Mouse (Mus musculus) ES-E14 (cell line): Measurements from ENCODE around the gene Gm42957. TPM values are rescaled to one million over a fixed set of nuclear protein-coding genes. Genes with fewer than 3 reads are reported as not detected.

Experiments
- DNase-seq: peaks from one replicate; pipeline ENCODE4 v3.0.0-alpha.2; 2013; ENCODE audit warnings: low read depth, low spot score
- H3K27ac ChIP-seq: 2 replicates; pipeline ENCODE4 v1.5.1; 2012; ENCODE audit warnings: low read depth, mild to moderate bottlenecking, low read length, moderate library complexity, mixed read lengths; ENCODE audit not compliant: poor library complexity, insufficient read depth, severe bottlenecking
- H3K36me3 ChIP-seq: 2 replicates; pipeline ENCODE4 v1.6.1; 2012; ENCODE audit warnings: mild to moderate bottlenecking, low read length, moderate library complexity, mixed read lengths; ENCODE audit not compliant: control insufficient read depth, poor library complexity, insufficient read depth, severe bottlenecking
- H3K4me1 ChIP-seq, 2 experiments: fragments of 150-350 bp in 1 of 2; sonication (generic) in 1 of 2; 2 replicates each; pipeline ENCODE4 v1.6.1; 2012; ENCODE audit warnings: low read length in 2 of 2, mild to moderate bottlenecking in 1 of 2, mixed read lengths in 1 of 2; ENCODE audit not compliant: control insufficient read depth in 2 of 2, insufficient read depth in 2 of 2, poor library complexity in 1 of 2
- H3K4me3 ChIP-seq, 2 experiments: fragments of 150-350 bp in 1 of 2; sonication (generic) in 1 of 2; 2 replicates each; pipeline ENCODE4 v1.5.1; 2012; ENCODE audit warnings: low read length in 2 of 2, low read depth in 1 of 2, mild to moderate bottlenecking in 1 of 2, mixed read lengths in 1 of 2; ENCODE audit not compliant: insufficient read depth in 1 of 2, poor library complexity in 1 of 2, severe bottlenecking in 1 of 2
- H3K9ac ChIP-seq: 2 replicates; pipeline ENCODE4 v1.6.1; 2012; ENCODE audit warnings: low read depth, mild to moderate bottlenecking, low read length, mixed read lengths; ENCODE audit not compliant: poor library complexity, insufficient read depth, severe bottlenecking
- H3K9me3 ChIP-seq: fragments of 150-350 bp; sonication (generic); 2 replicates; pipeline ENCODE4 v1.6.1; 2012; ENCODE audit warnings: low read depth, mild to moderate bottlenecking, low read length; ENCODE audit not compliant: control insufficient read depth, insufficient read depth
- CHD2 ChIP-seq: IDR thresholded peaks from 2 replicates; pipeline ENCODE4 v1.6.1; 2014; ENCODE audit warnings: mild to moderate bottlenecking, low read depth, low read length, inconsistent platforms
- HCFC1 ChIP-seq: IDR thresholded peaks from 2 replicates; pipeline ENCODE4 v1.6.1; 2012; ENCODE audit warnings: low read length, inconsistent platforms, borderline replicate concordance; ENCODE audit not compliant: insufficient read depth
- MAFK ChIP-seq: IDR thresholded peaks from 2 replicates; pipeline ENCODE4 v1.6.1; 2014; ENCODE audit warnings: mild to moderate bottlenecking, low read depth, low read length, inconsistent platforms; ENCODE audit not compliant: insufficient read depth
- ZC3H11A ChIP-seq: IDR thresholded peaks from 2 replicates; pipeline ENCODE4 v1.6.1; 2012; ENCODE audit warnings: low read depth, mild to moderate bottlenecking, inconsistent platforms, low read length, borderline replicate concordance
- ZNF384 ChIP-seq: IDR thresholded peaks from 2 replicates; pipeline ENCODE4 v1.6.1; 2012; ENCODE audit warnings: low read depth, low read length, inconsistent platforms
- in situ Hi-C, 2 experiments: fragments of 600-800 bp; cut with MboI; formaldehyde crosslinking; loops; one replicate each; pipeline ENCODE4 v1.15.1; 2025; ENCODE audit warnings: low sequenced_read_pairs in 2 of 2, inconsistent platforms in 1 of 2; ENCODE audit not compliant: unreplicated experiment in 2 of 2
- total RNA-seq: library from RNA; depleted of rRNA; stranded (reverse); fragments of 300-350 nt; gene quantifications from 2 replicates; pipeline ENCODE4 v1.2.3, GENCODE M21; 2012

The Gm42957 gene
- total RNA-seq, 1 experiment, result 0.13 TPM

GRCm38 (mm10) chr3:96668424-96669067 lies 33.3 kb downstream of the Gm42957 start:
- TF ChIP-seq CHD2, result no peak
- Histone ChIP-seq H3K36me3 (no peaks in the 10 kb centered on the region), H3K9me3 (no peaks in the 10 kb centered on the region), H3K4me1 (peaks cover 8 to 9% of the 10 kb centered on the region in 2 experiments), H3K4me3 (no peak overlapping the region), H3K9ac (no peak overlapping the region), H3K27ac (no peak overlapping the region)
- in situ Hi-C loops, result loop anchor here in 1 of 2 experiments (5.0 kb wide), 1 partner anchor 39 kb away; the partner anchor contains the start of gene Nudt17
- DNase-seq, result no peak

GRCm38 (mm10) chr3:96669727-96670468 lies 34.6 kb downstream of the Gm42957 start, which contains the start of gene Ankrd35:
TSS of gene Ankrd35 (plus strand) at chr3:96670131.
- DNase-seq, result peak; percentile 92
- Histone ChIP-seq H3K36me3 (no peaks in the 10 kb centered on the region), H3K4me3 (peak within 1 kb of the TSS; percentile 49 to 51), H3K4me1 (peaks cover 15 to 16% of the 10 kb centered on the region in 2 experiments), H3K27ac (no peak within 1 kb of the TSS), H3K9me3 (no peaks in the 10 kb centered on the region), H3K9ac (no peak within 1 kb of the TSS)
- in situ Hi-C loops, result loop anchor here in 1 of 2 experiments (5.0 kb wide), 1 partner anchor 37 kb away; the partner anchor contains the start of gene Nudt17
- TF ChIP-seq MAFK (no peak), ZC3H11A (no peak), ZNF384 (no peak), HCFC1 (no peak), CHD2 (no peak)

- Histone ChIP-seq H3K4me3 (no peak overlapping the region), H3K27ac (no peak overlapping the region), H3K9me3 (no peaks in the 10 kb centered on the region), H3K4me1 (peaks cover 15 to 26% of the 10 kb centered on the region in 2 experiments), H3K9ac (no peak overlapping the region), H3K36me3 (no peaks in the 10 kb centered on the region)
- no peak for DNase-seq
- TF ChIP-seq CHD2, result no peak
- no peak for TF ChIP-seq HCFC1
- no peak for TF ChIP-seq ZNF384
- no peak for TF ChIP-seq MAFK
- no peak for TF ChIP-seq ZC3H11A
- in situ Hi-C loops, result no loop called here
Observed at GRCm38 (mm10) chr3:96671519-96671918, 36.2 kb downstream of the Gm42957 start.

GRCm38 (mm10) chr3:96673514-96673913 lies 38.2 kb downstream of the Gm42957 start:
- peaks cover 23 to 32% of the 10 kb centered on the region in 2 experiments for H3K4me1 ChIP-seq
- DNase-seq, result no peak
- in situ Hi-C loops, result no loop called here
- no peak overlapping the region for H3K4me3 ChIP-seq
- TF ChIP-seq ZC3H11A (no peak), CHD2 (no peak), ZNF384 (no peak), HCFC1 (no peak), MAFK (no peak)
- no peak overlapping the region for H3K9ac ChIP-seq
- no peaks in the 10 kb centered on the region for H3K9me3 ChIP-seq
- H3K27ac ChIP-seq, result no peak overlapping the region
- H3K36me3 ChIP-seq, result no peaks in the 10 kb centered on the region
